Mouse (Mus musculus): ENCODE measurements at regions not wholly inside any gene's neighbourhood (a gene's known extent, or its start where the extent isn't known, plus 50 kb on each side); places are given as distances from the start of the nearest gene placed in this dataset.
A peak's percentile ranks its signal among the peaks of the same experiment; 100 is the strongest.

DNA sequence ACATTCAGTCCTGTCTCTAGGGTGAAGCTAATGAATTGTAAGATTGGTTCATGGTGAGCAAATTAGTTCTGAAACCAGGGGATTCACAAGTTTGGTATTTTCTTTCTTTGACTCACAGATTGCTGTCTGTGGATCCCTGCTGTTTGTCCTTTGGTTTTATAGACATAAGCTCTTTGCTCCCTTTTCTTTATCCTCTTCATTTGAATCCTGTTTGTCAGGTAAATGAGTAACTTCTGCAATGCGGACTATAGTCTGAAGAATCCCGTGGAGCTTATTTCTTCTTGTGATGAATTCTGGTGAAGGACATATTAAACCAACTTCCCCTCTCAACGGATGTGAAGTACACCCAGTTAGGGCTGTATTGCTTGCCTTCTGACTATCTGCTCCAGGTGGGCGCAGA is 69.6 kb upstream of the Fndc3a start:
- dilution Hi-C loops (cut with MboI; ENCODE audit: extremely low pct_ligation_motif_present, extremely low pct_unique_long_range_greater_than_20kb, low sequenced_read_pairs) = no loop called here
- no peak overlapping the region for H3K27ac ChIP-seq (ENCODE audit: insufficient read depth, low read depth)

DNA sequence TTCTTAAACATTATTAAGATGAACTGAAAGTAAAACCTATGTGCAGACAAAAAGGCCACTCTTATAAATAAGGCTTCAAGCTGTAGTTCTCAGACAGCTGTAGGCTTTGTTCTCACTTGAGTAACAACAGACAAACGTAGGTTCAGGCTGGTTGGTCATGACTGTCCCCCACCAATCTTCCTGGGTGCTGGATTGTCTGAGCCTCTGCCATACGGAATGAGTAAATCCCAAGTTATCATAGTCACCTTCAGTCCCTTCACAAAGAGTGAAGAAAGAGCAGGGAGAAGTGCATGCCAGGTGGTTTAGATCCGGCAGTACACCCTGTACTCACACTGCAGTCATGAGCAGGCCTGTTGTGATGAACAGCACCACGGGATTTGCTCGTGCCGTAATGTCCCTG is 69.0 kb upstream of the Fndc3a start:
- no peak for DNase-seq (ENCODE audit: extremely low read depth)

More for the DNA sequence above, 69.6 kb upstream of the Fndc3a start:
- DNase-seq (ENCODE audit: extremely low read depth) = peak; percentile 49
- H3K36me3 ChIP-seq (replicated peaks in 1 of 2; ENCODE audit: control insufficient read depth in 1 of 2, insufficient read depth in 1 of 2, low read length in 1 of 2) = no peaks in the 10 kb centered on the region
- H3K4me3 ChIP-seq (replicated peaks in 1 of 3; ENCODE audit: low read depth in 2 of 3, low read length in 2 of 3, poor library complexity in 1 of 3) = no peak overlapping the region
- TF ChIP-seq MAZ (IDR thresholded peaks at IDR 0.05; ENCODE audit: low read depth, low read length) = peak; percentile 17; the same call in 1 of the 2 replicates
- no peak for TF ChIP-seq ZKSCAN1 (IDR thresholded peaks at IDR 0.05; ENCODE audit: borderline replicate concordance, low read depth, low read length)
- peaks cover 4 to 30% of the 10 kb centered on the region in 2 experiments for H3K4me1 ChIP-seq (ENCODE audit: control insufficient read depth in 1 of 2, insufficient read depth in 2 of 2)
- no peaks in the 10 kb centered on the region for H3K79me2 ChIP-seq (replicated peaks; ENCODE audit: control insufficient read depth, extremely low read depth, insufficient read depth, poor library complexity, severe bottlenecking)
- H3K27me3 ChIP-seq (replicated peaks) = no peaks in the 10 kb centered on the region
- peak overlapping the region; percentile 40; the same call in 1 of the 2 replicates for H3K4me2 ChIP-seq (ENCODE audit: insufficient read depth, low read depth, poor library complexity, severe bottlenecking)
- in situ Hi-C loops (cut with MboI; ENCODE audit: low pct_ligation_motif_present, low pct_unique_long_range_greater_than_20kb, low sequenced_read_pairs) = no loop called here
- no peaks in the 10 kb centered on the region for H3K9me3 ChIP-seq (replicated peaks; ENCODE audit: low read length)
- no peak overlapping the region for H3K9ac ChIP-seq (ENCODE audit: insufficient read depth, low read depth)

DNA sequence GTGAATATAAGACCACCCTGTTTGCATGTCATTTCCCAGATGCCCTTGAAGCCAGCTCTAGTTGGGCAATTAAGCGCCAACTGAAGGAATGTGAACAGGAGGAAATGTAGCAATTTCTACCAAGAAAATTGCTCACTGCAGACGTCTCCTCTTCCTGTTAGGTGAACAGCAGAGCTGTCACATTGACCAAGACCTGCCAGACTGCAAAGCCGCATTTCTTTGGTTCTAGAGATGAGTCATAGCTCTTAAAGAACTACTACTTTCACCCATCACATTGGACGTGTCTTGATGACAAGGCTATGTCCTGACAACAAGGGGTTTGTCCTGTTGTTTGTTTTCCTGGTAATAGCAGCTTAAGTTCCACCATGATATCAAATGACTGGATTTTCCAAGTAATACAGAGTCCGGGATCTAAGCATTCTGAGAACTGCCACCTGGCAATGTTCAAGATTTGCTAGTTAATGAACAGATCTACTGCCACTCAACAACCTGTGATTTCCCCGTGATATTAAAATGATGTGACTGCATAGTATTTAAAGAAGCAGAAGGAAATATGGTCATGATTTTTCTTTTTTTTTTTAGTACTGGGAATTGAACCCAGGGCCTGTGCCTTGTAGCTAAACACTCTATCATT is 68.2 kb upstream of the Fndc3a start:
- Histone ChIP-seq H3K79me2 (replicated peaks; ENCODE audit: control insufficient read depth, extremely low read depth, insufficient read depth, poor library complexity, severe bottlenecking) (no peaks in the 10 kb centered on the region), H3K27me3 (replicated peaks) (no peaks in the 10 kb centered on the region), H3K27ac (ENCODE audit: insufficient read depth, low read depth) (peak overlapping the region; percentile 66), H3K4me3 (replicated peaks in 1 of 3; ENCODE audit: low read depth in 2 of 3, low read length in 2 of 3, poor library complexity in 1 of 3) (no peak overlapping the region), H3K4me1 (ENCODE audit: control insufficient read depth in 1 of 2, insufficient read depth in 2 of 2) (peaks cover 0 to 25% of the 10 kb centered on the region in 2 experiments), H3K36me3 (replicated peaks in 1 of 2; ENCODE audit: control insufficient read depth in 1 of 2, insufficient read depth in 1 of 2, low read length in 1 of 2) (no peaks in the 10 kb centered on the region), H3K9ac (ENCODE audit: insufficient read depth, low read depth) (peak overlapping the region; percentile 21), H3K4me2 (ENCODE audit: insufficient read depth, low read depth, poor library complexity, severe bottlenecking) (peak overlapping the region; percentile 67), H3K9me3 (replicated peaks; ENCODE audit: low read length) (no peaks in the 10 kb centered on the region)
- dilution Hi-C loops (cut with MboI; ENCODE audit: extremely low pct_ligation_motif_present, extremely low pct_unique_long_range_greater_than_20kb, low sequenced_read_pairs) = no loop called here
- in situ Hi-C loops (cut with MboI; ENCODE audit: low pct_ligation_motif_present, low pct_unique_long_range_greater_than_20kb, low sequenced_read_pairs) = no loop called here
- DNase-seq (ENCODE audit: extremely low read depth) = peak; percentile 84
- TF ChIP-seq ZNF384 (IDR thresholded peaks at IDR 0.05; ENCODE audit: low read depth, low read length) = peak; percentile 46
- peak; percentile 83 for TF ChIP-seq BHLHE40 (IDR thresholded peaks at IDR 0.05; ENCODE audit: low read depth, low read length)
- TF ChIP-seq GABPA (IDR thresholded peaks at IDR 0.05; ENCODE audit: insufficient replicate concordance, low read depth, low read length) = no peak
- TF ChIP-seq CHD2 (IDR thresholded peaks at IDR 0.05; ENCODE audit: low read length) = no peak
- TF ChIP-seq NELFE (IDR thresholded peaks at IDR 0.05; ENCODE audit: low read depth, low read length) = no peak
- peak; percentile 84 for TF ChIP-seq SIN3A (IDR thresholded peaks at IDR 0.05; ENCODE audit: low read length)
- no peak for TF ChIP-seq ZKSCAN1 (IDR thresholded peaks at IDR 0.05; ENCODE audit: borderline replicate concordance, low read depth, low read length)
- peak; percentile 44; the same call in 1 of the 2 replicates for TF ChIP-seq POLR2A (IDR thresholded peaks at IDR 0.05; ENCODE audit: low read depth, low read length)
- TF ChIP-seq CTCF (conservative IDR thresholded peaks at IDR 0.05 in 1 of 2, IDR thresholded peaks at IDR 0.05 in 1 of 2; ENCODE audit: low read depth in 2 of 2, low read length in 2 of 2) = no peak
- TF ChIP-seq RCOR1 (conservative IDR thresholded peaks at IDR 0.05; ENCODE audit: low read depth, low read length) = peak; percentile 88
- TF ChIP-seq MEF2A (IDR thresholded peaks at IDR 0.05; ENCODE audit: borderline replicate concordance, low read depth, low read length) = peak; percentile 85
- TF ChIP-seq TCF12 (IDR thresholded peaks at IDR 0.05; ENCODE audit: low read depth, low read length) = peak; percentile 74
- TF ChIP-seq PAX5 (IDR thresholded peaks at IDR 0.05; ENCODE audit: low read length) = no peak
- peak; percentile 87 for TF ChIP-seq MXI1 (IDR thresholded peaks at IDR 0.05; ENCODE audit: low read depth, low read length)
- no peak for TF ChIP-seq NRF1 (IDR thresholded peaks at IDR 0.05; ENCODE audit: low read depth, low read length)
- TF ChIP-seq TBP (conservative IDR thresholded peaks at IDR 0.05; ENCODE audit: low read depth, low read length) = peak; percentile 32; the same call in 1 of the 2 replicates
- TF ChIP-seq HCFC1 (IDR thresholded peaks at IDR 0.05; ENCODE audit: low read depth, low read length) = peak; percentile 34; the same call in 1 of the 2 replicates
- no peak for TF ChIP-seq UBTF (IDR thresholded peaks at IDR 0.05; ENCODE audit: low read depth, low read length)
- peak; percentile 79 for TF ChIP-seq MAX (IDR thresholded peaks at IDR 0.05; ENCODE audit: low read length)
- 0 out of 2 replicates have a peak, but pooled peaks have one; percentile 6 for TF ChIP-seq CHD1 (IDR thresholded peaks at IDR 0.05; ENCODE audit: low read depth, low read length)

More for the DNA sequence above, 69.0 kb upstream of the Fndc3a start:
- H3K4me3 ChIP-seq (replicated peaks in 1 of 3; ENCODE audit: low read depth in 2 of 3, low read length in 2 of 3, poor library complexity in 1 of 3) = no peak overlapping the region
- in situ Hi-C loops (cut with MboI; ENCODE audit: low pct_ligation_motif_present, low pct_unique_long_range_greater_than_20kb, low sequenced_read_pairs) = no loop called here
- H3K9me3 ChIP-seq (replicated peaks; ENCODE audit: low read length) = no peaks in the 10 kb centered on the region
- no peaks in the 10 kb centered on the region for H3K27me3 ChIP-seq (replicated peaks)
- H3K4me1 ChIP-seq (ENCODE audit: control insufficient read depth in 1 of 2, insufficient read depth in 2 of 2) = peaks cover 4 to 30% of the 10 kb centered on the region in 2 experiments
- no peak for TF ChIP-seq CHD2 (IDR thresholded peaks at IDR 0.05; ENCODE audit: low read length)
- TF ChIP-seq IRF4 (IDR thresholded peaks at IDR 0.05; ENCODE audit: low read depth, low read length) = no peak
- TF ChIP-seq PAX5 (IDR thresholded peaks at IDR 0.05; ENCODE audit: low read length) = no peak
- no peak for TF ChIP-seq RCOR1 (conservative IDR thresholded peaks at IDR 0.05; ENCODE audit: low read depth, low read length)
- TF ChIP-seq MXI1 (IDR thresholded peaks at IDR 0.05; ENCODE audit: low read depth, low read length) = no peak; the same call in 1 of the 2 replicates
- no peak for TF ChIP-seq MAFK (IDR thresholded peaks at IDR 0.05; ENCODE audit: insufficient replicate concordance, low read length)
- TF ChIP-seq BHLHE40 (IDR thresholded peaks at IDR 0.05; ENCODE audit: low read depth, low read length) = peak; percentile 90
- no peak for TF ChIP-seq TBP (conservative IDR thresholded peaks at IDR 0.05; ENCODE audit: low read depth, low read length)
- TF ChIP-seq MYC (IDR thresholded peaks at IDR 0.05; ENCODE audit: low read depth, low read length) = no peak
- no peak for TF ChIP-seq ZKSCAN1 (IDR thresholded peaks at IDR 0.05; ENCODE audit: borderline replicate concordance, low read depth, low read length)
- TF ChIP-seq CHD1 (IDR thresholded peaks at IDR 0.05; ENCODE audit: low read depth, low read length) = 0 out of 2 replicates have a peak, but pooled peaks have one; percentile 24
- TF ChIP-seq SIN3A (IDR thresholded peaks at IDR 0.05; ENCODE audit: low read length) = 0 out of 2 replicates have a peak, but pooled peaks have one; percentile 47
- peak overlapping the region; percentile 21 for H3K9ac ChIP-seq (ENCODE audit: insufficient read depth, low read depth)
- H3K36me3 ChIP-seq (replicated peaks in 1 of 2; ENCODE audit: control insufficient read depth in 1 of 2, insufficient read depth in 1 of 2, low read length in 1 of 2) = no peaks in the 10 kb centered on the region
- H3K27ac ChIP-seq (ENCODE audit: insufficient read depth, low read depth) = peak overlapping the region; percentile 41
- dilution Hi-C loops (cut with MboI; ENCODE audit: extremely low pct_ligation_motif_present, extremely low pct_unique_long_range_greater_than_20kb, low sequenced_read_pairs) = no loop called here
- H3K79me2 ChIP-seq (replicated peaks; ENCODE audit: control insufficient read depth, extremely low read depth, insufficient read depth, poor library complexity, severe bottlenecking) = no peaks in the 10 kb centered on the region
- H3K4me2 ChIP-seq (ENCODE audit: insufficient read depth, low read depth, poor library complexity, severe bottlenecking) = peak overlapping the region; percentile 41
